Mouse (Mus musculus) embryo, embryonic 10 days (tissue): ENCODE measurements around the gene A830031A19Rik.
A peak's percentile ranks its signal among the peaks of the same experiment; 100 is the strongest.

Source experiments
- DNase-seq: peaks from one replicate; pipeline ENCODE4 v3.0.0-alpha.2; 2015; ENCODE audit warnings: low spot score

The A830031A19Rik gene

DNA sequence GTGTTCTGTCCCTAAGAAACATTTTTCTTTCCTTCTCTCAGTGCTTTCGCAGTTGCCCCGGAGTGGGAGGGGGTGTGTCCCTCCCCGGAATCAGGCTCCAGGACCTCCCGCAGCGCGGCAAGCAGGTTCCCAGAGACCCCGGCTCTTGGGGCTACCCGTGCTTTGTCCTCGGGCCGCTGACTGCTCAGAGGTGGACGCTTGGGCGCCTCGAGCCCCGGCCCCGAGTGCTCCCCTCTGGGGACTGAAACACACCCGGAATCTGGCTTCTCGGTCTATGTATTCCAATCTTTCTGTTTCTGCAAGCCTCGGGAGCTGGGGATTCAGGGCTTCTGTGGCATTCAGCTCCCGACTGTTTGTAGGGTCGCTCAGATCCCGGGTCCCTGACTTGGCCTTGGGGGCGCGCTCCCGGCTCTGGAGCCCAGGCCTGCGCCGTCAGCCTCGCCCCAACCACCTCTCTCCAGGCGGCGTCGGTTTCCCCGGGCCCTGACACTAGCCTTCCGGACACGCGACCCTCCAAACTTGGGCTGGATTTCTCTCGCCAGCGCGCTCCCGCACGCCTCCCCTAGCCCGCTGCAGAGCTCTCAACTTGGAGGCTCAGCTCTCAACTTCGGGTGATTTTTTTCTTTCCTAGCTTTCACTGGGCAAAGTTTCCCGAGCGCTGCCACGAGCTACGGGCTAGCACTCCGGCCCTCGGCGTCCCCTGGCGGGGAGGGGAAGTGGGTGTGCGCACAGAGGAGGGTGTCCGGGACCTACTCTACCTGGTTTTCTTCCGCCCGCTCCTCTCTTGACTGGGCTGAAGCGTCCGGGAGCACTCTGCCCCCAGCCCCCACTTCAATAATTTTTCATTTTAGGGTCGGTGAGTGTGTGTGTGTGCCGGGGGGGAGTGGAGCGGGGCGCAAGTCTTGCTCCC lies 2.2 kb upstream of the A830031A19Rik start:
- DNase-seq: peak; percentile 57

DNA sequence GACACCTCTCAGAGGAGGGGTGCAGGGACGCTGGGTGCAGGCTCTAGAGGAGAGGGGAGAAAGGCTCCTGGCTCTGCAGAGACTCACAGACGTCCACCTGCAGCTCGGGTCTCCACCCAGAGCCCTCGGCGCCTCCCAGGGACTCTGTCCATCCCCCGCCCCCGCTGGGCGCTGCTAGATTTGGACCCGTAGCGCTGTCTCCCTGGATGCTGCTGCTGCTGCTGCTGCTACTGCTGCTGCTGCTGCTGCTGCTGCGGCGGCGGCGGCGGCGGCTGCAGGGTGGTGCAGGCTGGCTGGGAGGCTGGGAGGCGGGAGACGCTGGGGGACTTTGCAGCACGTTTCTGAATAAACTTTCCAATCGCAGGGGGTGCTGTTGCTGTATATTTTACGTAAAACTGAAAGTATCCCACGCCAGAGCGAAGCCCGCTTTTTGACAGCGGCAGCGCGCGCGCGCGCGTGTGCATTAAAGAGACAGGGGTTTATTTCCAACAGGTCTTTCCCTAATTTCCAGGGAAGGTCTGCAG lies 1.3 kb upstream of the A830031A19Rik start:
- peak; percentile 74 for DNase-seq

DNA sequence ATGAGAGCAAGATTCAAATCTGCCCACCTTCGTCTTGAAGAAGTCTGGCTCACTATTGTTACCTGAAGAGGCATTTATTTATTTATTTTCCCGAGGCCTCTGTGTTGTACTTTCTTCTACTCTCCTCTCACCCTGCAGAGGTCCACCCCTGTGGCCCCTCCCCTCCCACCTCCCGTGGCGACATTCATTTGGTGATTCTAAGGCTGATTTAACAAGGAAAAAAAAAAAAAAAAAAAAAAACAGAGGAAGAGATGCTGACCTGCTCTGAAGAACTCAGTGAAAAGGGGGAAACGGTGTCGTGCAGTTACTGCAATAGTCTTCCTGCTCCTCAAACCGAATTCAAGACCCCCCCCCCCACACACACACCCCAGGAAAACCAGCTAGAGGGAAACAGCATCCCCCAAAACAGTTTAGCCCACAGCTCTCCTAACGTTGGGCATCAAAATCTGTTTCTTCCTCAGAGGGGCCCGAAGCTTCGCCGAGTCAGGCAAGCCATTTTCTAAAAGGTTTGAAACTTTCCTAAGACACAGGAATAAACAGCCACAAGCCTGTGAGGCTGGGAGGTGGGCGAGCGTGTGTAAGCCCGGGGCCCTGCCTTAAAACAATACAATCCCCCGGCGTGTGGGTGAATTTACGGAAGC lies 752 bp upstream of the A830031A19Rik start:
- DNase-seq: no peak

DNA sequence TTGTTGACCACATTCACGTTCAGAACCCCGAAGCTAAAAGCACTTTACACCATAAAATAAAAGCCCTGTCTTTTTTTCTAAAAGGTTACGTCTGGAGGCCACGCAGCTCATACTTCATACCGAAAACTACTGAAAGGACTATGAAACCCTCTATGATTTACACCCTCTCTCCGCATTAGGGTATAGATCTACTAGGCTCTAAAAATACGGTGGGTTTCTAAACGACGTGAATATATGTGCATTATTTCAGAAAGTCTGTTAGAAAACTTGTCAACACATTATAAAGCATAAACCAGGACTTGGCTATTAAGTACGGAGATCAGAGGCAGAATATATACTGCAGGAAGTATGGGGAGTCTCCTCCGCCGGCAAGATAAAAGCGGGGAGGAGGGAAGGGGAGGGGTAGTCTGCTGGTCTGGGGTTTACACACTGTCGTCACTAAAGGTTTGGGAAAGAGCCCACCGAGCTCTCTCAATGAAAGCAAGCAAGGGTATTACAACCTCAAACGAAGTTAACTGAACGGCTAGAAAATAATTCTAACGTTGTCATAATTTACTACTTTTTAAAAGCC lies 748 bp downstream of the A830031A19Rik start:
- peak; percentile 61 for DNase-seq

DNA sequence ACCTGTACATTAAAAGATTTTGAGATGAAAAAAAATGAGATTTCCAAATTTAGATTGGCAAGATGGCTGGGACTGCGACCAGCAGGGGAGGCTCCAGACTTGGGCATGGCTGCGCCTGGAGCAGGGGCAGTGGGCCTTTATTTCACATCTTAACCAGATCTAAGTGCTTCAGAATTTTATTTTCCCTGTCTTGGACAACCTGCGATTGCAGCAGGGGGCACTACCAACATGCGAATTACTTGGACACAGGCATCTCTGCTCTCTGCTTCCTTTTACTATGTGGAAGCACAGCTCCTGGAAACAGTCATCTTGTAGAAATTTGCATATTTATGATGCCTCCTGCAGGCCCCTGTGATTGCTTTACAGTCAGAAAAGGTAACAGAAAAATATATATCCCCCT lies 9.5 kb downstream of the A830031A19Rik start:
- peak; percentile 53 for DNase-seq

DNA sequence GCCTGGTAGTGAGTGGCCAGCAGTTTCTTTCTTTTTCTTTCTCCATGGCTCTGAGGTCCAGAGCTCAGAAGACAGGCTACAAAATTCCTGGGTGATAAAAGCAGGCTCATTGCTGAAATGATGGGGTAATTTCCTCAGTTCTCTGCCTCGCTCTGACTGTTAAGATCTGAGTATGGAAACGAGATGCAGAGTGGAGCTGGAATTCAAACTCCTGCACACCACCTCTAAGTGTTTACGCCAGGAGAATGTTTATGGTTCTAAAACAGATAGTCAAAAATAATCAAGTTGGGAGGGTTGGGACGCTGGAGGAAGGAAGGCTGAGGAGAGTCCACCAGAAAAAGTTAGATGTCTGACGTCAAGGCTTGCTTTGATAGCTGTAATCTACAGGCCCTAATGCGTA lies 10.6 kb downstream of the A830031A19Rik start:
- no peak for DNase-seq

DNA sequence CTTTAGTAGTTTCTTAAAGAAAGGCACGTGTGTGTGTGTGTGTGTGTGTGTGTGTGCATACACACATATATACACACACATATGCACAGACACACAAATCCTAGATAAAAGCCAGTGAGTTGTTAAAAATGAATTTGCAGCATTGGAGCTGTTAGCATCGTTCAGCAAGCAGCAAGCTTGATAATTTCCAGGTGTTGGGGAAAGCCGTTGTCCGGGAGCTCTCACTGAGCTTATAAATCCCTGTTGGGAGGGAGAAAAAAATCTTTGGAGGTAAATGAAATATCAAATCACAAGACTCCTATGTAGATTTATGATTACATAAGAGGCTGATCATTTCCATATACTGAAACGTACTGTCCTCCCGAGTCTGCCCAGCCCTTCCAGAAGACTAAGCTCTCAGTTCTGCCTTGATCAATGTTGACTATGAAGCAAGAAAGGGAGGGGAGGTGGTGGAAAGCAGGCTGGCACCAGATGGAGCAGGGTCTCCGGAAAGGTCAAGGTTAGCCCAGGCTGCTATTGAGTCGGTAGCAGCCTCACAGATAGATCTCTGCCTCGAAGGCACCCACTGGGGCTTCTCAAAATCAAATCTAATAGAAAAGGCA lies 12.3 kb downstream of the A830031A19Rik start:
- peak; percentile 61 for DNase-seq

DNA sequence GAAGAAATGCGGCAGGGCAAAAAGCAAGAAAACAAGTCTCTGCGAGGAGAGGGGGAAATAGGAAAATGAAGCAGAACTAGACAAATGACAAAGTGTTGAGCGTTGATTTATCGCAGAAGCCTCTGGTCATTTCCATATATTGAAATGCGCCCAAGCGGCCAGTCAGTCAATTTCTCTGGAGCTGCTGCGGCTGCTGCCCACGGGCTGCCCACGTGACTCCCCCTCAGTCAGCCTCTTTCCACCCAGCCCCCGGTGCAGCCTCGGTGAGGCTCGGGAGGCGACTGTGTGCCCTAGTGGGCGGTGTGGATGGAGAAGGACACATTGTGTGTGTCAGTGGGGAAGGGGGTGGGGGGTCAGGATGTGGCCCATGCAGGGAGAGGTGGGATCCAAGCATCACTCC lies 13.0 kb downstream of the A830031A19Rik start:
- DNase-seq: peak; percentile 37

DNA sequence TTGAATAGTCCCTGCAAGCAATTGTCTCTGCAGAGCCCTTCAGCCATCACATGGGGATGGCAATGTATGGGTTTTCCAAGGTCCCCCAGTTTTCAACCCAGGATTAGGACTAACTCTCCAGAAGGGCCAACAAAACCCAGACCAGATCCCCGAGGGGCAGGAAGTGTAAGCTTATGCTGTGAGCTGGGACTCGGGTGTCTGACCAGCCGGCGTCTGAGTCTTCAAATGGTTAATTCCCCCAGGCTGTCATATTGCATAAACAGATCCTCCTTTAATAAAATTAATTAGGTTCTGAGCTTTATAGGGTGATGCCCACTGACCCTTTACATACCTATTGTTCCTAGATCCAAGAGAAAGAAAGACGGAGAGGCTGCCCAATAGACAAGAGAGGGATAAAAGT lies 14.4 kb downstream of the A830031A19Rik start:
- DNase-seq: no peak

DNA sequence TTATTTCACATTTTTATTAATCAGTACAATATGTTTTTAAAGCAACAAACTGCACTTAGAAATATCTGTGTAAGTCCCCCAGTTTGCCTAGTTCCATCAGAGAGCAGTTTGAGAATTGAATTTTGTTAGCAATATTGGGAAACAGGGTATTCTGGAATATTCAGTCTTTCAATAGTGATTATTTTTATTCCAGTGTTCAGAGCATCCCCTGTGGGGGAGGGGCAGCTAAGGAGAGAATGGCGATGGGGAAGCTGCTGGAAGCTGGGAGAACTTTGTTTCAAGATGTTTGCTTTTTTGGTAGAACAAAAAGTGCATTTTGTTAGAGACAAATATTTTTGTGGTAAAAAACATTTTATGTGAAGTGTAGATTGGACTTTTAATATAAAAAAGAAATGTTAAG lies 15.7 kb downstream of the A830031A19Rik start:
- DNase-seq: no peak

DNA sequence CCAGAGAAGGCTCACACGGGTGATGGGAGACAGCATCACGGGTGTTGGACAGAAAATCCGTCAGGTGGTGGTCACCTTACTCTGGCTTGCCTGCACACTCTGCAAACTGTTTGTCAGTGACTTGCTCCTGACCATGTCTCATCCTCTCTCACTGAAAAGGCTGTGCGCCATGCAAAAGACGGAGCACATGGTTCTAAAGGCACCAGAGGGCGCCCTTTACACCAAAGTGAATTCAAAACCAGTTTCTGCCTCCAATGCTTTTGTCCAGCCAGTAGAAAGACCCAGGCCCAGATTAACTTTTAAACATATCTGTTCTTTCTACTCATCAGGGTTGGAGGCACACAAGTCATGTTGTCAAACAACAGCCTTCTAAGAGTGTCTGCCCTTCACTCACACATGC lies 22.0 kb downstream of the A830031A19Rik start:
- peak; percentile 63 for DNase-seq

DNA sequence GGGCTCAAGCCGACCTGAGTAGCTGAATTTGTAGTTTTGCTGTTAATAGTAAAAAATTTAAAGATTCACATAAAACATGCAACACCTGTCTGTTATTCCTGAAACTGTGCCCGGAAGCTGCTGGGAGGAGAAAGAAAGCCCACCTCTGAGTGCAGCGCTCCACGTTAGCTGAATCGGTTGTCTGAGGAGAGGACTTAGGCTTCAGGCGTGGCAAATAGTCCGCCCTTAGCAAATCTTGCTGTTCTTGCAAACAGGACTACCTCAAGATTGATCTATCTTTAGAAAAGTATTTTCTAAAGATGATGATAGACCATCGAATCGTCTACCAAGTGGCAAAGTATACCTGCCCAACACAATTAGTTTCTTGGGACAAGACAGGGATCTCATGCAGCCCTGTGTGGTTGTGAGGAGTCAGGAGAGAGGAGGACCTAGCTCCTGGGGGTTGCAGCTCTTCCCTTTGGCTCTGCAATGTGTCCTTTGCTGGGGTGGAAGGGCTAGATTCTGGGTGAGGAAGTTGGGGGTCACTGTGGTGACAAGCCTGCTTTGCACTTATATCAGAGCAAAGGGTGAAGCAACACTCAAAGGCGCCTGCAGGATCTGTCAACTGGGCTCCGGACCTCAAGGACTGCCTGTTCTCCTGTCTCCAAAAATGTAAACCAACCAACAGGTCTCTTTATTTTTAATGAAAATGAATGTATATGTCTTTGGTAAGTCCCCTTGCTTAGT lies 24.7 kb downstream of the A830031A19Rik start:
- DNase-seq: no peak

DNA sequence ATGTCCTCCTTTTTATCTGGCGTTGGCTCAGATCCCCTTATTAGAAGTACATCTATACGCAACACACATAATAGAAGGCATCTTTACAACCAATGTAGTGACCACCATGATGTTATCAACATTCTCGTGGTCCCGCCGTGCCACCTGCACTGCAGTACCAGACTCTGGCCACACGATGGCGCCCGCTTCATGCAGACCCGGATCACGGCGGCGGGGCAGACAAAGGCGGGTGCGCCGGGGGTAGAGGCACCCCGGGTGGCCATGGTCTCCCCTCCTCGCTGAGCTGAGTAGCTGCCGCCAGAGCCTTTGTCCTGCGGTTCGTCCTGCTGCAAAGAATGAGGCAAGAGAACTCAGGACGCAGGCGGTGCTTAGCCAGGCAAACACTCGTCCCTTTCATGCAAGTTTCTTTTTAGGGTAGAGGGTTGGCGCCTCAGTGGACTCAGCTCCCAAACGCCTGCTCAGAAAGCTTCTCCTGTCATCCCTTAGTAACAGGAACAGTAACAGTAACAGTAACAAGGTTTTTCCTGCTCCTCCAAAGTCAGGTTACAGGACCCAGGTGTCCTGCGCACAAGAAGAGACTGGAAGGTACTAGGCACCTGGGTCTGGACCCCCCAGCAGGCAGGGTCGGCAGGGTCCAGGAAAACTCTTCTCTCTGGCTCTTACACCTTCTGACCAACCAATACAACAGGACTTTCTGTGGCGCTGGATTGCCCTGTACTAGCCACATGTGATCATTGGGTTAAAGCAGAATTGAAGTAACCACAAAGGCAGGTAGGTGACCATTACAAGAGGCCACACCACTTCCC lies 25.4 kb downstream of the A830031A19Rik start:
- DNase-seq: peak; percentile 92

DNA sequence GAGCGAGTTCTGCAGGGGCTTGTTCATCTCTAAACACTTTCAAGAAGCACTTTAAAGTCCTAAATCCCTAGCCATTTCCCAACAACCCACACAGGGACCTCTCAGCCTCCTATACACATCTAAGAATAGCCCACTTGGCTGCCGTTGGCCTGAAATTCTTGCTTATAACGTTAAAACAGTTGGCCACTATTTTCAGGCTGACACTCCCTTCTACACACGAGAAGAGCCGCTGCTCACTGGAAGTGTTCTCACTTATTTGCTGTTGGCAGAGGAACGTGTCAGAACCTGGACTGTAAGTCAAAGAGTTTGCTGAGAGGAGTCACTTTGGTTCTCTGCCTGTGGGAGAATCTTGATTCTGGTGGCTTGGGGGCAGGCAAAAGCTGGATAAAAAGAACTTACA lies 30.8 kb downstream of the A830031A19Rik start:
- no peak for DNase-seq

DNA sequence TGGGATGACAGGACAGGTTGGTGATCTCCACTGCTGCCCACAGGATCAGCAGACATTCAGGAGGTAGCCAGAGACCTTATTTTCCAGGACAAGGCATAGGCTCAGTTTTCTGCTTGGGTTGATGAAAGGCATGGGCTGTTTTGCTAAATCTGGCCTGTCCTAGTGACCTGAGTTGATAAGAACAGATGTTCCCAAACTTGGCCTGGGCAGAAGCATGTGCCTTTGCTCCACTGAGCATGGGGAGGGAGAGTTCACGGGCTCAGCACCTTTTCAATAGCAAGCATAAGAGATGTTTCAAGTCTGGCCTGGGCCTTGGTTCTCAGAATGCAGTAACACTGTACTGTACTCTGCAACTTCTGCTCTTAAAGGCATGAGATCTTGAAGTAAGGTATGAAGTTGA lies 54.1 kb downstream of the A830031A19Rik start:
- no peak for DNase-seq

DNA sequence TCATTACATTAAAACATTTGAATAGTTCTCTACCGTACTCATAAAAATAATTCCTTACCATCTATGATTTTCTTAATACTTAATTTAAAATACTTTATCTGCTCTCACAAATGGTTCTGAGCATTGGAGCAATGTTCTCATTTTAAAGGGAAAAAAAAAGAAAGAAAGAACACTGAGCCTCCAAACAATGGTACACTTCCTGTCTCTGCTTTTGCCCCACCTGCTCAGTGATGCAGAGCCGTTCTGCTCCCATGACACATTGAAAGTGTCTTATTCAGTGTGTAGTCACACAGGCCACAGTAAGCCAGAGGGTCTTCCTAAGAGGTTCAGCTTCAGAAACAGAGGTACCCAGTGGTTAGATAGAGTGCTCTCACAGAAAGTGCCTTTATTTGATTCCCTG lies 56.1 kb downstream of the A830031A19Rik start:
- no peak for DNase-seq

DNA sequence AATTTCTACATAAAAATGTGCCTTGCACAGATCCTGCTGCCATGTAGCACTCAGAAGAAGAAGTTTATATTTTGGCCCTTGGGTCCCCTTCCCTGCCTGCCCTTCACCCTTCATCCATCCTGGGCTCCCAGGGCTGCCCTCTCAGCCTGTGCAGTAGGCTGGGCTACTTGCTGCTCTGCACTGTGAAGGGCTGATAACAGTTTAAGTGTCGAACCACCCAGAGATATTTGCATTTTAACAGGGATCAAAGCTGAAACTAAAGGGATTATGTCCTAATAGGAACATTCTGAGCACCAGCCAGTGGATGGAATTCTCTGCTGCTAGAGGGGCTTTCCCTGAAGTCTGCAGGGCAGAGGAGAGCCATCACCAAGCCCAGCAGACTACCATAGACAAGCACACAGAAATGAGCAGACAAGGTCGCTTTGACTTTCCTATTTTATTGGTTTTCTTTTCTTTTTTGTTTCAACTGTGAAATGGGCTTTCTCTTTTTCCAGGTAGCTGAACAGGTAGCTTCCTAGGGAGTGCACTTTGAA lies 58.1 kb downstream of the A830031A19Rik start:
- no peak for DNase-seq

DNA sequence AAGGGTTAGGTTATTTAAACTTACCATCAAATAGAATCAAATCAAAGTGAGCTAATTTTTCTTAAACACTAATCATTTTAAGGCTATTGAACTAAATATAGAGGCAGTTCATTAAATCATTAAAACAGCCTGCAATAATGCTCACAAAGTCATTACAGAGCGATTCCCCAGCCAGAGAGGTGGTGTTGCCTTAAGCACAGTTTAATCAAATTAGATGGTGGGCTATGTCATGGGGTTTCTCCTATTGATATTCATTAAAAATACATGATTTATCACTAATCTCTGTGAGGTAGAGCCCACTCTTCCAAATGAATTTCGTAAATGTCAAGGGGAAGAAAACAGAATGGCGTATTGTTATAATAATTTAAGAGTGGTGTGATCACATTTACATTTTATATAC lies 58.8 kb downstream of the A830031A19Rik start:
- no peak for DNase-seq

DNA sequence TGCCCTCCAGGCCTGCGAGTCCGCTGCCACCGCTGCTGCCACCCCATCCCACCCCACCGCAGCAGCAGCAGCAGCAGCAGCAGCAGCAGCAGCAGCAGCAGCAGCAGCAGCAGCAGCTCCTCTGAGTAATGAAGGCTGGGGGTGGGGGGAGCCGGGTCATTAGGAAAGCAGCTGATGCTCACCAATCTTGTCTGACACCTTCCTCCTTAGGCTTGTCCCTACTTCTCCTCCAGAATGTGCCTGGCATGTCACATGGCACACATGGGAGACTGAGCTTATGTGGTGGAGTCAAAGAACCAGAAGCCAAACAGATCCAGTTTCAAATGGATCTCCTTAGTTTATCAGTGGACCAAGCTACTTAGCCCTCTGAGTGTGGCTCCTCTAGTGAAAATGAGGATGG lies 60.2 kb downstream of the A830031A19Rik start:
- DNase-seq: no peak

DNA sequence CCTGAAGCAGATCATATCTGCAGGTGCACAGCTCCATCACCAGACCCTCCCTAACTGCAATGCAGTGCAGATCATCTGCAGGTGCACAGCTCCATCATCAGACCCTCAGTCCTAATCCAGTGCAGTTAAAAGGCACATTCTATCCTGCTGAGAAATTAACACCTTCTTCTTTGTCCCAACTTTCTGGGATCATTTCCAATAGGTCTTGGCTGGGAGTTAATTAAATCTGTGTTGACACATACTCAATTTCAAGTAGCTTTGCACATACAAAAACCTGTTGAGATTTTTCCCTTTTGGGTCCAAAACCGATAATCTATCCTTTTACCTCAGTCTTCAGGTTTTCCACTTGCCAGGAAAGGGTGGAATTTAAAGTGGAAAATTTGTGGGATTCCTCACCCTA lies 62.6 kb downstream of the A830031A19Rik start:
- DNase-seq: no peak

DNA sequence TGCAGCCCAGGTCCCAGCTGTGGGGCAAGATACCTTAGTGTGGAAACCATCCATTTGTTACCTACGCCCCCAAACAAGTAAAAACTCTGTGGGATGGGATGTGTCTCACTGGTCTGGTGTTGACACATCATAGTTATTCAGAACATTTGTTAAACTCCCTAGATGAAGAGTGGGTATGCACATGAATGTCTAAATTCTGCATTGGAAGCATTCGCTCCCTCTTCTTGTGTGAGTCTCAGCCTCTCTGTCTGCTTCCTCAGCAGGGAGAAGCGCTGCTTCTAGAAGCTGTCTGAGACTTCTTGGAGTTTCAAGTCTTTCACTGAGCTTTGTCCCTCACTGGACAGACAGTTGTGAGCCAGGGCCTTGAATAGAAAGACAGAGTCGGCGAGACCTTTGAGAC lies 65.9 kb downstream of the A830031A19Rik start:
- no peak for DNase-seq
